Mouse (Mus musculus) liver, postnatal 0 days (tissue): ENCODE results near the gene Cyp8b1. TPM values are rescaled to one million over a fixed set of nuclear protein-coding genes. Genes with fewer than 3 reads are reported as not detected.

ENCODE experiments used
- ATAC-seq: fragments of 200-750 bp; cut with Nextera tagmentation; 2 replicates; pipeline ENCODE4 v1.8.0; 2017; ENCODE audit warnings: mild to moderate bottlenecking, moderate library complexity
- DNase-seq: peaks from one replicate; pipeline ENCODE4 v3.0.0-alpha.2; 2016
- H3K27ac ChIP-seq: fragments of 300-500 bp; sonication (generic); 2 replicates; pipeline ENCODE4 v1.5.1; 2014; ENCODE audit warnings: antibody characterized with exemption, moderate library complexity, mild to moderate bottlenecking, low read depth
- H3K27me3 ChIP-seq: fragments of 300-500 bp; sonication (generic); 2 replicates; pipeline ENCODE4 v1.6.1; 2014; ENCODE audit warnings: low read length, control low read depth, mixed read lengths; ENCODE audit not compliant: insufficient read depth
- H3K36me3 ChIP-seq: fragments of 300-500 bp; sonication (generic); replicated peaks from 2 replicates; pipeline ENCODE4 v1.6.1; 2014; ENCODE audit warnings: mild to moderate bottlenecking, control low read depth, low read length, moderate library complexity, mixed read lengths; ENCODE audit not compliant: insufficient read depth
- H3K4me1 ChIP-seq: fragments of 300-500 bp; sonication (generic); 2 replicates; pipeline ENCODE4 v1.6.1; 2014; ENCODE audit warnings: antibody characterized with exemption, mild to moderate bottlenecking, control low read depth; ENCODE audit not compliant: insufficient read depth
- H3K4me2 ChIP-seq: fragments of 300-500 bp; sonication (generic); 2 replicates; pipeline ENCODE4 v1.6.1; 2014; ENCODE audit warnings: low read depth, mild to moderate bottlenecking, low read length, moderate library complexity, mixed read lengths
- H3K4me3 ChIP-seq: fragments of 300-500 bp; sonication (generic); 2 replicates; pipeline ENCODE4 v1.5.1; 2014; ENCODE audit warnings: low read depth, low read length
- H3K9ac ChIP-seq: fragments of 300-500 bp; sonication (generic); replicated peaks from 2 replicates; pipeline ENCODE4 v1.6.1; 2014; ENCODE audit warnings: mild to moderate bottlenecking, moderate library complexity
- H3K9me3 ChIP-seq: fragments of 300-500 bp; sonication (generic); 2 replicates; pipeline ENCODE4 v1.6.1; 2016; ENCODE audit warnings: mild to moderate bottlenecking, control low read depth, low read length, mixed read lengths
- CTCF ChIP-seq: sonication (generic); IDR thresholded peaks from 2 replicates; pipeline ENCODE4 v1.5.1; 2016; ENCODE audit warnings: antibody characterized with exemption, low read depth
- EP300 ChIP-seq: IDR thresholded peaks from 2 replicates; pipeline ENCODE4 v1.6.1; 2016; ENCODE audit warnings: antibody characterized with exemption, low read depth, mild to moderate bottlenecking
- WGBS: fragments of 180-500 bp; shearing (Covaris S2); extraction: QIAGEN DNeasy Blood & Tissue Kit; methylation state at CpG from one replicate; pipeline ENCODE4 v1.1.7; 2014; ENCODE audit not compliant: insufficient replicate concordance; 5-methylcytosine and 5-hydroxymethylcytosine counted together
- polyA plus RNA-seq: library from polyadenylated mRNA; unstranded; fragments of >200 nt; fragmentation: Nextera tagmentation; extraction: Ambion mirVana; gene quantifications from 2 replicates; pipeline ENCODE4 v1.2.1, GENCODE M21; 2015

Gene Cyp8b1
- polyA plus RNA-seq, result 130 and 144 TPM in 2 replicates

DNA sequence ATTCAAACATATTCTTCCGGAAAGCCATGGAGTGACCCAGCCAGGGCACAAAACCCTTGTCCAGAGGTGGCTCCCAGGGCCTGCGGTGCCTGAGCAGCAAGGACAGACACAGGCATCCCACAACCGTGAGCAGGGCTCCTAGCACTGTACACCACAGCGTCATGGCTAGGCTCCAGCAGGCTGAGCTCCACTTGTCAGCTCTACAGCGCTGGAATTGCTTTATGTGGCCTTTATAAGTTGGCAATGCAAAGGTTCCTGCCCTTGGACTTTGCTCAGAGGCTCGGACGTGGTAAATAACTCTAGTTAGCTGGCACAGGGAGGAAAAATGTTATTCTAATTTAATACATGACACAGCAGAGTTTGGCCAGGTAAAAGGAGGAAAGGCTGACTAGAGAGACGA is at the start of gene Cyp8b1:
Cyp8b1 (minus strand) TSS at position 204 of the 400 bp plus-strand sequence.
- Histone ChIP-seq H3K4me3 (peak within 1 kb of the TSS; percentile 38), H3K4me2 (peak within 1 kb of the TSS; percentile 60), H3K27me3 (no peaks in the 10 kb centered on the region), H3K4me1 (peaks cover 7% of the 10 kb centered on the region; the same call in 1 of the 2 replicates), H3K27ac (peak within 1 kb of the TSS; percentile 90), H3K36me3 (no peaks in the 10 kb centered on the region), H3K9me3 (no peaks in the 10 kb centered on the region), H3K9ac (peak within 1 kb of the TSS; percentile 65)
- TF ChIP-seq CTCF, result no peak
- TF ChIP-seq EP300, result peak; percentile 63
- WGBS, result 58% methylated on average over 8 of the region's 8 CpGs
- DNase-seq, result peak; percentile 72
- ATAC-seq, result peak; percentile 75

DNA sequence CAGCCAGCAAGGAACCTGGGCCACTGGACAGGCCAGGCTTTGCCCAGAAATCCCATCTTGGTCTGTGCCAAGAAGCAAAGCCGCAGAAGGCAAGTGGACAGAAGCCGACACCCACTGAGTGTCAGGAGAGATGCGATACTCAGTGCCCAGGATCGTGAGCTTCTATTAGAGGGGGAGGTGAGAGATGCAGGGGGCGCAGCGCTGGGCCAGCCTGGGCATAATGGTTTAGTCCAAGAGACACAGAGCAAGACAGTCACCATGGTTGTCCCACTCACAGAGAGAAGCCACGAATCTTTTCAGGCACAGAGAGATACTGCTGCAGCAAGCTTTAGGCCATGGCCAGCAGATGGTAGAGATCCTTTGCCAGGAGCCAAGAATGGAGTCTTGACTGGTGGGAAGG is 48.8 kb upstream of the Cyp8b1 start:
- no peaks in the 10 kb centered on the region for H3K36me3 ChIP-seq
- WGBS, result 82% methylated on average over 7 of the region's 7 CpGs

DNA sequence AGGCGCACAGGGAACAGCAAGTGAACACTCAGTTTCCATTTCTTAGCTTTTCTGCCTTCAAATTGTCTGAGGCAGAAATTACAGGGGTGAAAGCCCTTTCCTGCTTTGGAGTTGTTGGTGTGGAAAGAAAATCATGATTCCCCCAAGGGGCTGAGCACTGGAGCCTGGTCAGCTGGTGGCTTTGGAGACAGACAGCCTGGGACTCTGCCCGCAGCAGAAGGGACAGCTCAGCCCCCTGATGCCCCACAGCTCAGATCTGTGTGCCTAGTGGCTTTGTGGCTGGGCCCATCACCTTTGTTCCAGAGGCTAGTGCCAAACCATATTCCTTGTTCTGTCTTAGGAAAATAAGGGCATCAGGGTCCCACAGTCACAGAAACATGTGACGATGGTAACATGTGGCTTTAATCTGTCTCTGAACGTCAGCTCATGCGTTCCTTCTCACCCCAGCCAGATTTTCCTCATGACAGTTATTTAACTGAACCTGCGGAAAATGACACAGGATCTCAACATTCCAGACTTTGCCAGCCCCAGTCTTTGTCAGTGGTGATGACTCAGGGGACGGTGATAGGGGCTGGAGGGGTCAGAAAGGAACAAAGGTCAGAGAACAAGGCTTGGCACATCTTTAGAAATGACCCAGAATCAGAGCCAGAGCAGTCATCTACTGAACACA is 44.0 kb upstream of the Cyp8b1 start:
- H3K27ac ChIP-seq, result no peak overlapping the region
- peak; percentile 36; the same call in 1 of the 2 replicates for ATAC-seq

More for the DNA sequence above, 48.8 kb upstream of the Cyp8b1 start:
- no peak for ATAC-seq
- no peak overlapping the region for H3K4me3 ChIP-seq
- no peak overlapping the region for H3K9ac ChIP-seq
- no peak overlapping the region for H3K27ac ChIP-seq
- H3K4me2 ChIP-seq, result no peak overlapping the region
- no peak for TF ChIP-seq EP300
- no peak for TF ChIP-seq CTCF
- no peak for DNase-seq
- no peaks in the 10 kb centered on the region for H3K4me1 ChIP-seq
- no peaks in the 10 kb centered on the region for H3K9me3 ChIP-seq
- no peaks in the 10 kb centered on the region for H3K27me3 ChIP-seq

DNA sequence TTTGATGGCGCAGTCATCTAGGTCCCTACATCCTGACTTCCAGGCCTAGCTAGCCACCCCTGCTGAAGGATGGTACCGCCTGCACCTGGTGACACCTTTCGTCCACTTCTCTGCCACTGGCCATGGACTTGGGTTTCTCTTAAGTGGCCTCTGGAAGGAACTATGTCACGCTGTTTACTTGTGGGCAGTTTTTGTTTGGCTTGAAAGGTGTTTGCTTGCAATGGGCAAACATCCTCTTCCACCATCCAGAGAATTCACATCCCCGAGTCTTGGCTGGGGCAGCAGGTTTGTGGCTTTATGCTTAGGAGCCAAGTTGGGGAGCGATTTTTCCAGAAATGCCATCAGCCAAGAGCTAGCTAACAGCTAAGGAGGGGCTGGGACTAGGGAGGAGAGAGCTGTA is 36.5 kb upstream of the Cyp8b1 start:
- Histone ChIP-seq H3K4me1 (peaks cover 18% of the 10 kb centered on the region), H3K9ac (no peak overlapping the region), H3K36me3 (no peaks in the 10 kb centered on the region), H3K9me3 (no peaks in the 10 kb centered on the region), H3K4me2 (no peak overlapping the region), H3K27me3 (no peaks in the 10 kb centered on the region), H3K27ac (no peak overlapping the region), H3K4me3 (no peak overlapping the region)
- 82% methylated on average over 6 of the region's 6 CpGs for WGBS
- ATAC-seq, result no peak
- no peak for DNase-seq
- TF ChIP-seq CTCF (no peak), EP300 (no peak)

More for the DNA sequence above, 44.0 kb upstream of the Cyp8b1 start:
- no peaks in the 10 kb centered on the region for H3K36me3 ChIP-seq
- no peak overlapping the region for H3K9ac ChIP-seq
- H3K4me2 ChIP-seq, result no peak overlapping the region
- H3K4me1 ChIP-seq, result no peaks in the 10 kb centered on the region
- TF ChIP-seq CTCF, result no peak
- TF ChIP-seq EP300, result no peak
- DNase-seq, result no peak
- no peaks in the 10 kb centered on the region for H3K9me3 ChIP-seq
- no peaks in the 10 kb centered on the region for H3K27me3 ChIP-seq
- H3K4me3 ChIP-seq, result no peak overlapping the region
- WGBS, result 63% methylated on average over 7 of the region's 7 CpGs

DNA sequence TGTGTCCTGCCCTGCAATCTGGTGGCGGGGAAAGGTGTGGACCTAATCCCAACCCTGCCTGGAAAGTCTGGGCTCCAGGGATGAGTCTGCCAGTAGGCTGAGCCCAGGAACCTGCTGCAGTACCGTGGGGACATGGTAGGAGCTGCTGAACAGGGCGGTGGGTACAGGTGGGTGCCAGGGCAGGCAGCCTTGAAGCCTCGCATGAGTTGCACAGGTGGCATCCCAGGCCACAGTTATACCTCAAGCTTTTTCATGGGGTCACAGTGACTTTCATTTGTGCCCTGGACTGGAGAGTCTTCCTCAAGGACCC is 35.0 kb upstream of the Cyp8b1 start:
- Histone ChIP-seq H3K27me3 (no peaks in the 10 kb centered on the region), H3K4me1 (peaks cover 18% of the 10 kb centered on the region), H3K27ac (no peak overlapping the region), H3K36me3 (no peaks in the 10 kb centered on the region), H3K9me3 (no peaks in the 10 kb centered on the region), H3K4me2 (peak overlapping the region; percentile 54), H3K9ac (no peak overlapping the region), H3K4me3 (no peak overlapping the region)
- ATAC-seq (no peak), DNase-seq (no peak)
- TF ChIP-seq CTCF (no peak), EP300 (no peak)
- WGBS, result 41% methylated on average over 4 of the region's 4 CpGs

DNA sequence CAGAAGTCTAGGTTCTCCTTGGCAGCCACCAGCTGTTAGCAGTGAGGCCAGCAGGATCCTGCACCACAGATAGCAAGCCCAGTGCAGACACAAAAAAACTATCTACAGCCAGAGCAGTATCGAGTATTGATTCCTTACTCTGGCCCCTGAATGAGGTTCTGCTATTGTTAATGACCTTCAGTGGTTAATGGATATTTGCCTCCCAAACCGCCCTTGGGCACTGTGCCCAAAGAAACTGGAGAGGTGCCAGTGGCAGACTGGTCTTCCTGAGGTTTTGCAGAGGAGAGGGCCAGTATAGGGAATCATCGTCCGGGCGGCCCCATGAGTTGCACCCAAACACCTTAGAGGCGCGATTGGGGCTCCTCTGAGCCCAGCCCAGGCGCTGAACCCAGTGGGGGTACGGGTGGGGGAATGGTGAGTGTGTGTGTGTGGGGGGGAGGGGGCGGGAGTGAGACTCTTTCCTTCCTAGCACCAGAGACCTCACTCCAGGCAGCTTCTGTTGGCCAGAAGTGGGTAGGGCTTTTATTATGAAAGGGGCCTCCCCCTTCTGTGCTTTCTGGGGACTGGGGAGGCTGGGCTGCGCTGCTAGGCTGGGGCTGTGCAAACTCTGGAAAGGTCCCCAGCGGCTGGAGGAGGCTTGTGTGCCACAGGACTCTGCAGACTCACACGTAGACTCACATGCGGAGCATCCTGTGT is 34.5 kb upstream of the Cyp8b1 start, which contains the start of gene Fam198a:
Fam198a (plus strand) TSS at position 571 of the 696 bp plus-strand sequence.
- no peaks in the 10 kb centered on the region for H3K36me3 ChIP-seq
- no peaks in the 10 kb centered on the region for H3K27me3 ChIP-seq
- H3K27ac ChIP-seq, result 0 out of 2 replicates have a peak within 1 kb of the TSS, but pooled peaks have one; percentile 51
- H3K4me2 ChIP-seq, result peak within 1 kb of the TSS; percentile 54
- H3K9ac ChIP-seq, result peak within 1 kb of the TSS; percentile 9; the same call in 1 of the 2 replicates
- H3K4me1 ChIP-seq, result peaks cover 18% of the 10 kb centered on the region
- no peak for TF ChIP-seq CTCF
- no peak for TF ChIP-seq EP300
- DNase-seq, result peak; percentile 79
- WGBS, result 19% methylated on average over 14 of the region's 14 CpGs
- peak; percentile 66 for ATAC-seq
- H3K9me3 ChIP-seq, result no peaks in the 10 kb centered on the region
- H3K4me3 ChIP-seq, result no peak within 1 kb of the TSS
